Mouse (Mus musculus) embryonic stem cell, embryonic (primary cell): ENCODE data around the gene Fam170b.

Experiments
- CTCF ChIA-PET, 4 experiments: fragments of 300-600 bp in 2 of 4; fragments of 350-600 bp in 2 of 4; sonication (Branson Sonifier 250); formaldehyde crosslinking; loops; one replicate each; lab custom pipeline; 2022; ENCODE audit warnings: inconsistent platforms in 2 of 4; lab: Charles Lee
- POLR2A ChIA-PET, 4 experiments: fragments of 300-600 bp in 2 of 4; fragments of 350-600 bp in 2 of 4; sonication (Branson Sonifier 250); formaldehyde crosslinking; loops; one replicate each; lab custom pipeline; 2022; ENCODE audit warnings: antibody characterized with exemption in 4 of 4, inconsistent platforms in 1 of 4; lab: Charles Lee

Fam170b gene

DNA sequence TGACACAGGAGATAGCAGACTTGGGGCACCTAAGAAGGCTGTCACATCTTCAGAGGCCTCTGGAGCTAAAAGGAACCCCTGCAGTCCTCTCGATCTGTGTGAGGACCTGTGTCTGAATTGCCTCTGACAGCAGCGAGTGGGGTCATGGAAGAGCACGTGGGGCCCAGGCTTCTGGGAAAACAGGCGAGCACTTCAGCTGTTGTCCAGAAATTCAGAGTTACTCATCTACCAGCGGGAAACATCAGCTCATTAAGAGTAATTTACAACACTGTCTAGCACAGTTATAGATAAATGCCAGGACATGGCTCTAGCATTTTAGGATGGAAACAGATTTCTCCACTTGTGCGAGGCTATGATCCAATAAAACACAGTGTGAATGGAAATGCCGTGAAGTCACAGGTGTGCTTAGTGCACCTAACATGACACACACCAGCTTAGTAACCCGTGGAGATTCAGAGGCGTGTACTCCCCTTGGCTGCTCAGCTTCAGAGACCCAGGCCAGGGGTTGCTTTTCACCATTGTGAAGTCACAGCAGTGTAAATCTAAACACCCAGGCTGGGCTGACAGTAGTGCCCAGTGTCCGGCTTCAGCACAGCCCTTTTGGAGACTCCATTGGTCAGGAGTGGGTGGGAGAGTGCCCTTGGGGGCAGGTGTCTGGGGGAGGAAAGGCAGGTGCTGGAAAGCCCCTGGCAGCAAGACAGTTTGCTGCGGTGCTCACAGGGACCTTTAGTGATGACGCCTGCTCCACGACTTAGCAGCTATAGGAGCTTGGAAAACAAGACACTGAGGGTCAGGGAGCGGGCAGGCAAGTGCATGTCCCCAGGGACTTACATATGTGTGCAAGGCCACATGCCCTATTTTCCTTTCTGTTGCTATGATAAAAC is 9.3 kb upstream of the Fam170b start:
- ChIA-PET POLR2A (interaction anchor here in 3 of 4 experiments (0.6 to 1.4 kb wide), 4 partner anchors 11 to 298 kb away, joined by 3 to 4 read pairs (median 4); no protein-coding TSS in a partner anchor), CTCF (interaction anchor here in 3 of 4 experiments (0.6 to 1.3 kb wide), 5 partner anchors 13 to 1132 kb away, joined by 3 to 6 read pairs (median 3); no protein-coding TSS in a partner anchor)

DNA sequence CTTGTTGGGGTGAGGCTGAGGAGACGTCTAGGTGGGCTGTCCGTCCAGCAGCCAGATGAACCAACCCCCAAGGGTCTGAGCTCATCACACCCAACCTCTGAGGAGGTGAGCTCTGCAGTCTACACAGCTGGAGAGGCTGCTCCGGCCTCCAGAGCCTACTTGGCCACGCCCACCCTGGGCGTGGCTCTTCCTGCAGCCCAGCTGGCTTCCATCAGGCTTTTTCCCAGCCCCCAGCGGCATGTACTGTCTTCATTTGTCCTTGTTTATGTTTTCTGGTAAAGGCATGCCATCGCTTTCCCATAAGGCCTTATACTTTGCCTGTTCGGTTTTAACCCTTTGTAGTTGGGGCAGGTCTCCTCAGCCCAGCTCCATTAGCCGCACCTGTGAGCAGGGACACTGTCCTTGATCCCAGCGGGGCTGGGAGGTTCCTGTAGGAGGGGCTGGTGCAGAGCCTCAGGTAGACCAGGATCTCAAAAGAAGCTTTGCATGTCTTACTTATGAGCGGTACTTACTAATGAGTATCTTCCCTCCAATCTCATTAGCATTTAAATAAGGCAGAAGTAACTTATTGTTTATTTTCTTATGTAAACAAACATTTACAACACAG is 8.2 kb upstream of the Fam170b start:
- ChIA-PET POLR2A (interaction anchor here in 3 of 4 experiments (0.6 to 1.4 kb wide), 4 partner anchors 10 to 299 kb away, joined by 3 to 4 read pairs (median 4); no protein-coding TSS in a partner anchor), CTCF (interaction anchor here in 3 of 4 experiments (0.6 to 1.3 kb wide), 5 partner anchors 12 to 1133 kb away, joined by 3 to 6 read pairs (median 3); no protein-coding TSS in a partner anchor)

DNA sequence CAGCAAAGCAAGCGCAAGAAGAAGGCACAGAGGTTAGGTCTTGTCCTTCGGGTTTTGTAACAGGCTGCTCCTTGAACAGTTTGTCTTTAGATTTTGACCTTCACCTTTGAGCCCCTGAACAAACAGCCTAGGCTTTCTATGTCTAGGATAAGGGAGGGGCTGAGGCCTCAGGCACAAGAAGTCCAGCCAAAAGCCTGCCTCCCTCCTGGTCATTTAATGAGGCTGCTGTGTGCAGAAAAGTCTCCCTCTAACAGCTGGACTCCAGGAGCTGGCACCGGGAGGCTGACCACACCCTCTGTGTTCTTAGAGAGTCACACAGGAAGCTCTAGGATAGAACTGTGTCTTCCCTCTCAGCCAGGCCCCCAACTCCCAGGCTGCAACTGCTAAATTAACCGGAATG is 6.6 kb upstream of the Fam170b start:
- CTCF ChIA-PET, result no interaction called here
- POLR2A ChIA-PET, result no interaction called here

DNA sequence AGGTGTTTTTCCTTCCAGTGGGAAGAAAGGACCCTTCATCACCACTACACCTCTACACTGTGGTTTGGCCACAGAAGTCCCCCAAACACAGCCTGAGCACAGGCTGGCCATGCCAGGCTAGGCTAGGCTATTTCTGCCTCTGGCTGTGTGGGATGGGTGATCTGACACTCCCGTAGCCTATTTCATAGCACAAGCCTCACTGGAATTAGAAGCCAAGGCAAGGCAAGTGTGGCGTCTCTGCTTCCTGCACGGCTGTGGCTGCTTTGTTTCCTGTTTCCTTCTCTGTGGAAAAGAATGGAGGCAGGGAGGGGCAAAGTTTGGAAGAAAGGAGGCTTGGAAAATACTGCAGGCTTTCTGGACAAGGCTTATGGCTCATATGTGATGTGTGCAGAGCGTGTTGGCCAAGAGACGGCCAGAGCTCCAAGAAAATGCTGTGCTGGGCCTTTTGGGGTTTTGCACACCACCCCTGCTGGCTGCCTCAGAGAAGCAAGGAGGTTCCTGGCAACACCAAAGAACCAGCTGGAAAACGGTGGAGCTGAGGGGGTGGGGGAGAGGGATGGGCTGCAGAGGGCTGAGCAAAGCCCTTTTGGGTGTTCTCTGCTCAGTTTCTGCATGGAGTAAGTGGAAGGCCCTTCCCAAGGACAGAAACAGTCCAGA is 5.6 kb upstream of the Fam170b start:
- POLR2A ChIA-PET, result no interaction called here

DNA sequence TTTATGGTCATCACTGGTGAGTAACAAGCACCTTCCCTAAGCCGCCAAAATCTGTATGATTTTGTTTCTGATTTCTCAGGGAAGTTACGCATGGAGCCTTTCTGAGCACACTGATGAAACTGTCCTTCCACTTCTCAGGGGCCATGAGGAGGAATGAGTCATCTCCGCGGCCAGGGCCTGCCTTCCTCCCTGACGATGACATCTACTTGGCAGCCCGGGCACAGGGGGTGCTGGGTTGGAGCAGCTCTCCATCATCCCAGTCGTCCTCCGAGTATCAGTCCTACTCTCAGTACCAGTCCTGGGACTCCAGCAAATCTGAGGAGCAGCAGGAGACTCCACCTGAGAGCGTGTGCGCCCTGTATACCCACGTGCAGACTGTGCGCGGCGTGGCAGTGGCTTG is 1.4 kb downstream of the Fam170b start:
- POLR2A ChIA-PET, result interaction anchor here in 1 of 4 experiments (1.2 kb wide), 1 partner anchor 10 kb away, joined by 4 read pairs; no protein-coding TSS in a partner anchor
- CTCF ChIA-PET, result no interaction called here

More for the DNA sequence above, 5.6 kb upstream of the Fam170b start:
- CTCF ChIA-PET, result interaction anchor here in 2 of 4 experiments (0.6 to 1.0 kb wide), 2 partner anchors 205 to 218 kb away, joined by 3 to 4 read pairs; no protein-coding TSS in a partner anchor

DNA sequence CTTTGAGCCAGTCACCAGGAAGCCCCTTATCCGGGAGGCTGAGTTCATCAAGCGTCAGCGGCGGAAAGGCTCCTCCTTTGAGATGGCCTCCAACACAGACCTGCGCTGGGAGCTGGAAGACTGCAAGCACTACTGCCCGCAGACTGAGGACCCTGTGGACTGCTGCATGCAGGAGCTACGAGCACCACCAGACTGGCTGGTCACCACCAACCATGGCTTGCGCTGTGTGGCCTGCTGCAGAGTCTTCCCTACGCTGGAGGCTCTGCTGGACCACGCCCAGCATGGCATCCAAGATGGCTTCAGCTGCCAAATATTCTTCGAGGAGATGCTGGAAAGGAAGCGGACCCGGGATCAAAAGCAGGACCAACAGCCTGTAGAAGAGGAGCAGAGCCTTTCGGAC is 1.8 kb downstream of the Fam170b start:
- POLR2A ChIA-PET, result interaction anchor here in 1 of 4 experiments (1.2 kb wide), 1 partner anchor 10 kb away, joined by 4 read pairs; no protein-coding TSS in a partner anchor
- CTCF ChIA-PET, result interaction anchor here in 1 of 4 experiments (1.5 kb wide), 1 partner anchor 305 kb away, joined by 3 read pairs; no protein-coding TSS in a partner anchor

DNA sequence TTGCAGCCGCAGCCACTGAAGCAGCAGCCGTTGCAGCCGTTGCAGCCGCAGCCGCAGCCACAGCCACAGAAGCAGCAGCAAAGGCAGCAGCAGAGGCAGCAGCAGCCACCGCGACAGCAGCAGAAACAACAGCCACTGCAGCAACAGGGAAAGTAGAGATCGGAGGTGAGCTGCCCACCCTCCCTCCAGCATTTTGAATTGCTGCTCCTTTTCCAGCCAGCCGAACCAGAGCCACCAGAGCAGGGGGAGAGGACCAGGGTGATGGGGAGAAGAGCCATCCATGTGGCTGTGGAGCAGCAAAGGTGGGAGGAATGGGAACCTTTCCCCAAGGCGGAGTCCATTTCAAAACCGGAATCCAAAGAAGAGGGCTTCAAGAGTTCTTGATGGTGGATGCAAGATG is 2.4 kb downstream of the Fam170b start:
- ChIA-PET POLR2A (no interaction called here), CTCF (interaction anchor here in 1 of 4 experiments (1.5 kb wide), 1 partner anchor 306 kb away, joined by 3 read pairs; no protein-coding TSS in a partner anchor)

DNA sequence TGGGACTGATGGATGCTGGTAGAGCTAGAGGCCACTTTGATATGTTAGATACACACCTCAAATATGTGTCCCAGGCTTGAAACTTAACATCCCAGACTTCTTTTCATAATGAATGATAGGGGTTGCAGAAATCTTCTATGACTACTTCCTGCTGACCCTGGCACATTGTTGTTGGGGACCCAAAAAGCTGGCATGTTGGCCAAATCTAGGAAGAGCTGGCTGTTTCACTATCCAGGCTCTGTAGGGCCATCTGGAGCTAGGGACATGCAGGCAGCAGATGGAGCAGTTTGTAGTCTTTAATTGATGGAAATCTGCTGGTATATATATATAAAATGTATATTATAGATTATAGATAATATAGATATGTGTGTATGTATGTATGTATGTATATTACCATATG is 8.3 kb downstream of the Fam170b start:
- ChIA-PET POLR2A (no interaction called here), CTCF (no interaction called here)

DNA sequence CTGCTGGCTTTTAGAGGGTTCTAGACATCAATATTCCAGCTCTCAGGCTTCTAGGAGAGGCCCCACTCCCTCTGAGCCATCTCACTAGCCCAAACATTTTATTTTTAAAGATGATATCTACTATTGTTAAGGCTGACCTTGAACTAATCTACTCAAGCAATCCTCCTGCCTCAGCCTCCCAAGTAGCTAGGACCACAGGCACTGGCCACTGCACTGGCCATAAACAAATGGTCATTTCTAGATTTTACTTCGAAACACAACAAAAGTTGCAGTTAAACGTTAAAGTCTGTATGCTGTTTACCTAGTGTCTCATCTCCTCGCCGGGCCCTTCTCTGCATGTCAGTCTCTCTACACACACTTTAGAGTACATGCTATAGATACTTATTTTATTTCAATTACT is 20.3 kb downstream of the Fam170b start:
- POLR2A ChIA-PET, result no interaction called here

DNA sequence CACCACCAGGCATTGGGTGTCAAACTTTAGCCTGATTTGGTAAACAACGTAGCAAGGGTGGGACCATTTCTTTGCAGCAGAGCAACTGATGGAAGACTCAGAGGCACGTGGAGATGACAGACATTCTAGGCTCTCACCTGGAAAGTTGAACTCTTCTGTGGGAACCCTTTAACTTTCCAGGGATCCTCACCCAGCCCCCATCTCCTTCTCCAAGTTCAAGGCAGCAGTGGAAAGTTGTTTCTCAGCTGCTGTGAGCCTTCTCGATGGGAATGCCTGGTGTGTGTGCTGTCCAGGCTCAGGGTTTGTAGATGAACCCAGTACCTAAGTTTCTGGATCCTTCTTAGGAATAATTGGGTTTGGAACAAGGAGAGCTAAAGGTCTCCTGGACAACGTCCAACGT is 22.5 kb downstream of the Fam170b start:
- POLR2A ChIA-PET, result interaction anchor here in 1 of 4 experiments (1.1 kb wide), 1 partner anchor 10 kb away, joined by 3 read pairs; no protein-coding TSS in a partner anchor
- CTCF ChIA-PET, result no interaction called here

More for the DNA sequence above, 20.3 kb downstream of the Fam170b start:
- CTCF ChIA-PET, result no interaction called here

DNA sequence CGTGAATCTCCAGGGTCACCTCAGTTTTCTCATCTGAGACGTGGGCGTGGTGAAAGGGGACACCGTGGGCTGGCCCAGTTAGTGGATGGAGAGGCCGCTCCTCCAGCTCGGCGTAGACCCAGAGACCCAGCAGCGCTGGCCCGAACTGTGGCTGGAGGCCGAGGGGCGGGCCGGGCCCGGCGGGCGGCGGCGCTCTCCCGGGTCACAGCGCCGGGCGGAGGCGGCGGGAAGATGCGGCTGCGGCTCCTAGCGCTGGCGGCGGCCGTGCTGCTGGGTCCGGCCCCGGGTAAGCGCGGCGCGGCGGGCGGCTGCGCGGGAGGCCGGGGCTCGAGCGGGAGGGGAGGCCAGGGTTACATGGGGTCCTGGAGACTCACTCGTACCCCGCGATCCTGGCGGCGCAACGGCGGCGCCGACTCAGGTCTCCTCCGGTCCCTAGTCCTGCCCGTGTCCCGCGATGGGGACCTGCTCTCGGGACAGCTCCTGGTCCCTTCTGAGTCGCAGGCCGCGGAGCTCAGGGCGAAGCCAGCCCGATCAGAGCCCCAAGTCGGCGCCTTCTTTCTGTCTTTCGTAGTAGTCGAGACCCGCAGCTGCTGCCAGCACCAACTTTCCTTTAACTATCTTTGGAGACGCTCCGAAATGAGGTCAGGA is 23.0 kb downstream of the Fam170b start, which contains the start of gene Vstm4:
Vstm4 (plus strand) TSS at position 76 of the 648 bp plus-strand sequence.
- CTCF ChIA-PET, result interaction anchor here in 1 of 4 experiments (1.5 kb wide), 1 partner anchor 247 kb away, joined by 4 read pairs; no protein-coding TSS in a partner anchor
- POLR2A ChIA-PET, result interaction anchor here in 1 of 4 experiments (1.1 kb wide), 1 partner anchor 11 kb away, joined by 3 read pairs; no protein-coding TSS in a partner anchor

DNA sequence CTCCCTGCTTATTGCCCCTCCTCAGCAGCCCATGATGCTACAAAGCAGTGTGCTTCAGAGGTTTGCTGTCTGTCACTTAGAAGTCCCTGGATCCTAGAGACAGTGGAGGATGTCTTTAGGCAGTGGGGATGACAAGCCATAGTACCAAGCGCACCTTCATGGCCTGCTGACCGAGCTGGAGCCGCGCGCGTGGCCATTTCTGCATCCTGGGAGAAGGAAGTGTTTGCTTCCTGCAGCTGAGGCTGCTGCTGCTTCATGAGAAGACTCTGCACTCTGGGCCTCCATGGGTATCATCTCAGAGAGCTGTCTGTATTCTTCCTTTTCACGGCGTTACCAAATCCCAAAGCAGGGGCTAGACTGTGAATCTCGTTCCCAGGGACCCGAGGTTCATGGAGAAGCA is 24.6 kb downstream of the Fam170b start:
- CTCF ChIA-PET, result interaction anchor here in 1 of 4 experiments (1.5 kb wide), 1 partner anchor 249 kb away, joined by 4 read pairs; no protein-coding TSS in a partner anchor
- POLR2A ChIA-PET, result no interaction called here

DNA sequence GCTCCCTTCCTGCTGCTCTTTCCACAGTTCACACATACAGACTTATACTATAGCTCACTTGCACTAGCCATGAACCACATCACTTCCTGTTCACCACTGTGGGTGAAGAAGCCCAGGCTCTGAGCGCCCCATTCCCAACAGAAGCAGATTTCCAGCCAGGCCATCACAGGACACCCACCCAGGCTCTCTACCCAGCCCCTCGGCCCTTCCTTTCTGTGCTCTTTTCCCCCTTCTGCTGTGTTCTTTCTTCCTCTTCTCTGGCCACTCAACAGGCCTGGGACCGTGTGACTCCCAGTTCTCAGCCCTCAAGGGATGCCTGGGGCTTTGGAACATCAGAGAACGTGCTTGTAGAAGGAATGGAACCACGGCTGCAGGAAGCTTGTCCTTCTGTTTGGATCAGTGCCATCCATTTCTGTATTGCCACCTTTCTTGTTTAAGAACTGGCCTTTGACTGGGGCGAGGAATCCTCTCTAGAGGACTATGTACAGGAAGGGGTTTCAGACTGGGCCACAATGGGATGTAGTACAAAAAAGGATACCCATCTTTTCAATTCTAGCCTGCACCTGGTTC is 25.3 kb downstream of the Fam170b start:
- CTCF ChIA-PET, result interaction anchor here in 1 of 4 experiments (0.8 kb wide), 1 partner anchor 101 kb away, joined by 5 read pairs; no protein-coding TSS in a partner anchor
- POLR2A ChIA-PET, result no interaction called here

DNA sequence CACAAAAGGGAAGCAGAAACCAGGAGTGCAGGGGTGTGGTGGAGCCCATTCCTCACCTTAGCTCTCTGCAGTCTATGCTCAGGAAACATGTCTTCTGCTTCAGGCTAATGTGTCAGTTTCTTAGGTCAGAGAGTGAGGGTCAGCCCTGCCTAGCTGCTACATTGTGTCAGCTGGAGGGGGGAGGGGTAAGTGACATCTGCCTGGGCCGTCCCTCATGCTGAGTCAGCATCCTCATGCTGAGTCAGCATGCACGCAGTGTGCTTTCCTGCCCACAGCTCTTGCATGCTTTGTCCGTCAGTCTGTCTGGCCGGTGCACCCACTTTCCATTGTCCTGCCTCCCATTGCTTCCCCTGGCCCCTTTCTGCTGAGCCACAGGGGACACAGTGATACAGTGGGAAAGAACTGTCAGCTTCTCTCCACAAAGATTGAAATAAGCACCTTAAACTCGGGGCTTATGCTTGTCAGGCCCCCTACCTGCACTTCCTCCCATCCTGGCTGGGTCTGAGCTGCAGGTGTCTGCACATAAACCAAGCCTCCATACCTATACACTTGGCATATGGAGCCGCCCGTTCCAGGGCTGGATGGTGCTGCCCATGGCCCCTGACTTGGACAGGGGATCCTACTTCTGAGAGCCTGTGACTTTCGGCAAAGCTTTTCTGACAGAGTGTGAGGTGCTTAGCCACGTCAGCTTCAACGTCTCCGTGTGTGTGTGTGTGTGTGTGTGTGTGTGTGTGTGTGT is 26.2 kb downstream of the Fam170b start:
- ChIA-PET CTCF (interaction anchor here in 2 of 4 experiments (0.6 to 0.8 kb wide), 2 partner anchors 16 to 100 kb away, joined by 3 to 5 read pairs; no protein-coding TSS in a partner anchor), POLR2A (interaction anchor here in 1 of 4 experiments (0.7 kb wide), 1 partner anchor 93 kb away, joined by 3 read pairs; no protein-coding TSS in a partner anchor)

DNA sequence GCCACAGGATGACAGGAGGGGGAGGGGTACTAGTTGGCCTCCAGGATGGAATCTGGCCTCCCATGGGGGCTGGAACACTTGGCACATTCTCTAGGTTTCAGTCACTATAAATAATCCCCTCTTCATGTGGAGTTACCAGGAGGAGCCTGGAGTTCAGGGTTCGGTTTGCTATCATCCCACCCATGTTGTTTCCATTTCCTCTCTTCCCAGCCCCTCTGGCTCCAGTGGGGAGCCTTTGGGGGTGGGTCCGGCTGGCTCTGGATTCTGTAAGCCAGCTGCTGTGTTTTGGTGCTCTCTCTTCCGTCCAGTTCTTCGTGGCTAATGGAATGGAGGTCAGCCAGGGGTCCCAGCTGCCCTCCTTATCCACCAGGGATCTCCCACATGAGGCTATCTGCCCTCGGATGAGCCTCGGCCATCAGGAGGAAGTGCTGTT is 27.4 kb downstream of the Fam170b start:
- CTCF ChIA-PET, result no interaction called here
- POLR2A ChIA-PET, result interaction anchor here in 1 of 4 experiments (0.7 kb wide), 1 partner anchor 94 kb away, joined by 3 read pairs; no protein-coding TSS in a partner anchor

DNA sequence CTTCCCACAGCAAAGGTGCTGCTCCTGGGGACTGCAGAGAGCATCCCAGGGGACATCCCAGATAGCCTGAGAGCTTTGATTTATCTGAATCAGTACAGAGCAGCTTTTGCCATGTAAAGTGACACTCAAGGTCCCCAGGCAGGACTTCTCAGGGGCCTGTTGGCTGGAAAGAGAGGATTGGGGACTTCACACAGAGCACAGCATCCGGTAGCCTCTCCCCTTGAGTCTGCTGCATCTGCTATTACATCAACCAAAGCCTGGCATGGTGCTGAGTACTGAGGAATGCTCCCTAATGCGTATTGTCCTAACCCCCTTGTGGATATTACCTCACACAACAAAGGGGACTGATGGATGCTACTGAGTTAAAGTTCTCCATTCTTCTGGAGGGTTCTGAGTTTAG is 27.9 kb downstream of the Fam170b start:
- ChIA-PET CTCF (no interaction called here), POLR2A (no interaction called here)

DNA sequence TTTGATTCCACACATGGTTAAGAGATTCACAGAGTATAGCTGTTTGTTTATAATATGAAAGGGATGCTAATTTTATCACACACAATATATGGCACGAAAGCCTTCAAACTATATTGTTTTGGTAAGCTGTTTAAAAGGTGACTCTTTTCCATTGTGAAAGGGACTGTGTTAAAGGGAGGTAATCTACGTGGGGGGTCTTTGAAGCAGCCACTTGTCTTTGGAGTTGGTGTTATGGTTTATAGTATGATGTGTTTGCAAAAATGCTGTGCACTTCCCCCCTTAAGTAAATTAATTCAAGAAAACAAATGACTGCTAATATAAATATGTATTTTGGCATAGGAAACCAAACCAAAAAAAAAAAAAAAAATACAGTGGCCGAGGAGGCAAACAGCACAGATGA is 31.6 kb downstream of the Fam170b start:
- CTCF ChIA-PET, result no interaction called here
- POLR2A ChIA-PET, result no interaction called here
